26 mouse cellular contexts compared by ENCODE assay signal in the genomic region with DNA sequence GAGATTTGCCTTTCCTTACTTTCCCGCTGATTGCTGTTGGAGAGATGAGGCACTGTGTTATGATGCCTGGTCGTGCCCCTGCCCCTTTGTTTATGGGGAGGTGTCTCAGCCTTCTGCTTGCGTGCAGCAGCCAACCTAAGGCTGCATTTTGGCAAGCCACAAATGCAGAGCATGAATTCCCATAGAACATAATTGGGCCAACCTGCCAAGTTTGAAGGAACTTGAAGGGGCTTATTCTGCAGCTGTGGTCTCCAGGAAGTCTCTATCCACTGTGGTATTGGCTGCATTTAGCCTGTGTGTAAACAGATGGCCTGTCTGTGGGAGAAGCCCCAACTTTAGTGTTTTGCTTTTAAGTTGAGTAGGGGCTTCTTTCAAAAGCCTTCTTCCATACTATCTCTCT. TPM values are rescaled to one million over a fixed set of nuclear protein-coding genes. Genes with fewer than 3 reads are reported as not detected.
"Had no signal": no experiment of that assay in that cellular context is flagged by ENCODE, and none has a peak within 500 bp of the region (broad histone marks: within the 10 kb centered on the region; RNA-seq: fewer than 3 reads in every experiment).

No protein-coding gene starts in this region.

- ATAC-seq: inflammation-experienced regulatory T-cells, adult 6 months; intestine, embryonic 15.5 days; intestine, postnatal 0 days had no signal

- H3K27ac ChIP-seq: gastrocnemius, adult 2 months; heart, adult 2 months; hindbrain, embryonic 10.5 days; hindbrain, embryonic 13.5 days; hindbrain, embryonic 15.5 days; intestine, embryonic 15.5 days; layer of hippocampus, adult 2 months; left cerebral cortex, adult 2 months; limb, embryonic 10.5 days; limb, embryonic 12.5 days; liver, embryonic 13.5 days had no signal

- H3K4me2 ChIP-seq: heart, embryonic 11.5 days; hindbrain, embryonic 13.5 days; hindbrain, embryonic 15.5 days; intestine, embryonic 15.5 days; limb, embryonic 12.5 days; liver, embryonic 11.5 days; liver, embryonic 13.5 days had no signal

- DNase-seq: gastrocnemius, adult 2 months; gastrocnemius, postnatal 10 days; gastrocnemius, postnatal 25 days; heart, adult 2 months; heart, postnatal 10 days; heart, postnatal 4 days; kidney, adult 18-20 months; kidney, adult 8-10 months; kidney, postnatal 10 days; kidney, postnatal 25 days; kidney, postnatal 4 days; liver; liver, embryonic 13.5 days had no signal

- H3K4me1 ChIP-seq: liver, embryonic 13.5 days had no signal

- H3K9me3 ChIP-seq: hindbrain, embryonic 10.5 days; hindbrain, embryonic 13.5 days; hindbrain, embryonic 15.5 days; intestine, embryonic 15.5 days; limb, embryonic 10.5 days; limb, embryonic 12.5 days; liver, embryonic 13.5 days had no signal

- H3K36me3 ChIP-seq: hindbrain, embryonic 10.5 days; hindbrain, embryonic 13.5 days; hindbrain, embryonic 15.5 days; intestine, embryonic 15.5 days; limb, embryonic 10.5 days; limb, embryonic 12.5 days; liver, embryonic 13.5 days had no signal

- H3K9ac ChIP-seq: hindbrain, embryonic 13.5 days; hindbrain, embryonic 15.5 days; intestine, embryonic 15.5 days; limb, embryonic 12.5 days; liver, embryonic 13.5 days had no signal

- H3K4me3 ChIP-seq: gastrocnemius, adult 2 months; heart, adult 2 months; hindbrain, embryonic 10.5 days; hindbrain, embryonic 13.5 days; hindbrain, embryonic 15.5 days; intestine, embryonic 15.5 days; layer of hippocampus, adult 2 months; left cerebral cortex, adult 2 months; limb, embryonic 10.5 days; limb, embryonic 12.5 days; liver, embryonic 13.5 days had no signal

- H3K27me3 ChIP-seq: hindbrain, embryonic 15.5 days had no signal

RNA-seq across cellular contexts. Expression of gene C2cd4b, which starts 4.5 kb away (rescaled TPM):
- total RNA-seq: gastrocnemius, adult 2 months; granulocyte monocyte progenitor cell, adult 5-6 weeks had no signal
- polyA plus RNA-seq: inflammation-experienced regulatory T-cells, adult 6 months; liver, embryonic 11.5 days; liver, embryonic 13.5 days had no signal
